Mouse (Mus musculus): ENCODE results near the gene Kcnab2. TPM values are rescaled to one million over a fixed set of nuclear protein-coding genes. Genes with fewer than 3 reads are reported as not detected.

The Kcnab2 gene
- polyA plus RNA-seq, 1 experiment from 2014 or later = 21.7 TPM

- Histone ChIP-seq H3K9me3 (replicated peaks; ENCODE audit: control insufficient read depth, low read length) (no peaks in the 10 kb centered on the region), H3K4me2 (ENCODE audit: low read depth, low read length) (no peak overlapping the region), H3K27ac (ENCODE audit: low read length) (no peak overlapping the region), H3K4me1 (ENCODE audit: control insufficient read depth, insufficient read depth, low read length) (peaks cover 17% of the 10 kb centered on the region), H3K4me3 (ENCODE audit: low read length) (no peak overlapping the region), H3K27me3 (ENCODE audit: control insufficient read depth, insufficient read depth, low read length) (no peaks in the 10 kb centered on the region), H3K9ac (ENCODE audit: low read length) (no peak overlapping the region), H3K36me3 (ENCODE audit: control insufficient read depth, insufficient read depth) (no peaks in the 10 kb centered on the region)
- 46% methylated on average over 9 of the region's 9 CpGs for WGBS
- ATAC-seq (replicated peaks; ENCODE audit: extremely low read depth, insufficient read depth, low FRiP score) = peak; percentile 25; the same call in 1 of the 2 replicates
These were observed 14.5 kb downstream of the Kcnab2 start for GRCm38 (mm10) chr4:152463147-152463546.

DNA sequence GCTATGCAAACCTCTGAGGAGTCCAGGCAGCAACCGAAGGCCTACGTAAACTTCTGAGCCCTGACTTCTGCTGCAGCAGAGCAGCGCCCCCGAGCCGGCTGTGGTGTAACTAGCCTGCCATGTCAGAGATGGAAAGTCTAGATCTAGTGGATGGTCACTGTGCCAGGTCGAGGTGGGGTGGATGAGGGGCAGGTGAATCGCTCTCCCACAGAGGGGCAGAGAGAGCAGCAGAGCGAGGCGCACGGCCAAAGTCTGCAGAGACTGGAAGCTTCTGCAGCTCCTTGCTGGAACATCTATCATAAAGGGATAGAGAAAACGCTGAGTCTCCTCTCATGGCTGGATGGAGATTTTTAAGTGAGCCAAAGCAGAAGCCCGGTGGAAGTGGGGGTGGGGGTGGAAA is 15.2 kb downstream of the Kcnab2 start:
- Histone ChIP-seq H3K27ac (ENCODE audit: low read length) (no peak overlapping the region), H3K9ac (ENCODE audit: low read length) (no peak overlapping the region), H3K27me3 (ENCODE audit: control insufficient read depth, insufficient read depth, low read length) (no peaks in the 10 kb centered on the region), H3K4me2 (ENCODE audit: low read depth, low read length) (no peak overlapping the region), H3K4me3 (ENCODE audit: low read length) (no peak overlapping the region), H3K4me1 (ENCODE audit: control insufficient read depth, insufficient read depth, low read length) (peaks cover 17% of the 10 kb centered on the region), H3K9me3 (replicated peaks; ENCODE audit: control insufficient read depth, low read length) (no peaks in the 10 kb centered on the region), H3K36me3 (ENCODE audit: control insufficient read depth, insufficient read depth) (no peaks in the 10 kb centered on the region)
- ATAC-seq (replicated peaks; ENCODE audit: extremely low read depth, insufficient read depth, low FRiP score) = no peak
- WGBS = 81% methylated on average over 12 of the region's 12 CpGs

GRCm38 (mm10) chr4:152457673-152458072 is 20.0 kb downstream of the Kcnab2 start:
- WGBS = 85% methylated on average over 4 of the region's 4 CpGs
- ATAC-seq (replicated peaks; ENCODE audit: extremely low read depth, insufficient read depth, low FRiP score) = no peak

GRCm38 (mm10) chr4:152456609-152457008 is 21.1 kb downstream of the Kcnab2 start:
- Histone ChIP-seq H3K27ac (ENCODE audit: low read length) (peak overlapping the region; percentile 15; the same call in 1 of the 2 replicates), H3K9me3 (replicated peaks; ENCODE audit: control insufficient read depth, low read length) (no peaks in the 10 kb centered on the region; the same call in 1 of the 2 replicates), H3K4me2 (ENCODE audit: low read depth, low read length) (peak overlapping the region; percentile 24), H3K9ac (ENCODE audit: low read length) (no peak overlapping the region), H3K4me1 (ENCODE audit: control insufficient read depth, insufficient read depth, low read length) (peaks cover 9% of the 10 kb centered on the region; the same call in 1 of the 2 replicates), H3K27me3 (ENCODE audit: control insufficient read depth, insufficient read depth, low read length) (no peaks in the 10 kb centered on the region), H3K36me3 (ENCODE audit: control insufficient read depth, insufficient read depth) (no peaks in the 10 kb centered on the region), H3K4me3 (ENCODE audit: low read length) (no peak overlapping the region)
- ATAC-seq (replicated peaks; ENCODE audit: extremely low read depth, insufficient read depth, low FRiP score) = no peak
- WGBS = 37% methylated on average over 18 of the region's 18 CpGs

More at GRCm38 (mm10) chr4:152457673-152458072, 20.0 kb downstream of the Kcnab2 start:
- H3K9me3 ChIP-seq (replicated peaks; ENCODE audit: control insufficient read depth, low read length) = no peaks in the 10 kb centered on the region
- H3K4me1 ChIP-seq (ENCODE audit: control insufficient read depth, insufficient read depth, low read length) = peaks cover 9% of the 10 kb centered on the region; the same call in 1 of the 2 replicates
- no peak overlapping the region for H3K9ac ChIP-seq (ENCODE audit: low read length)
- H3K4me3 ChIP-seq (ENCODE audit: low read length) = no peak overlapping the region
- H3K4me2 ChIP-seq (ENCODE audit: low read depth, low read length) = no peak overlapping the region
- H3K36me3 ChIP-seq (ENCODE audit: control insufficient read depth, insufficient read depth) = no peaks in the 10 kb centered on the region
- no peaks in the 10 kb centered on the region for H3K27me3 ChIP-seq (ENCODE audit: control insufficient read depth, insufficient read depth, low read length)
- no peak overlapping the region for H3K27ac ChIP-seq (ENCODE audit: low read length)

DNA sequence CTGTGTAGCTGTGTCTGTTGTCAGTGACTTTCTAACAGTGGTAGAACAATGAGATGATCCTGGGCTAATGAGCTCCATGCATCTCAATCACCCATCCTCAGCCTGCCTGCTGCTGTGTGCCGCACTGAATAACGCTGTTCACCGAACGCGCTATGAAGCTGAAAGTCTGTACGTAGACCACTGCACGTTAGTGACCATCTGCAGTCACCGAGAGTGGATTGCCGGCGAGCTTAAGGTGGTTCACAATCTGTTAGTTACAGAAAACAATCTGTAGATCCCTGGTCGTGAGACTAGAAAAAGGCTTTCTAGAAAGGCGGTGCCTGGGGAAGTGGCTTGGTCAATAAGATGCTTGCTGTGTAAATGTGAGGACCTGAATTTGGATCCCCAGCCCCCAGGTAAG is 23.5 kb downstream of the Kcnab2 start:
- Histone ChIP-seq H3K36me3 (ENCODE audit: control insufficient read depth, insufficient read depth) (no peaks in the 10 kb centered on the region), H3K4me1 (ENCODE audit: control insufficient read depth, insufficient read depth, low read length) (peaks cover 9% of the 10 kb centered on the region; the same call in 1 of the 2 replicates), H3K27ac (ENCODE audit: low read length) (no peak overlapping the region), H3K9me3 (replicated peaks; ENCODE audit: control insufficient read depth, low read length) (no peaks in the 10 kb centered on the region; the same call in 1 of the 2 replicates), H3K27me3 (ENCODE audit: control insufficient read depth, insufficient read depth, low read length) (no peaks in the 10 kb centered on the region), H3K4me2 (ENCODE audit: low read depth, low read length) (no peak overlapping the region), H3K9ac (ENCODE audit: low read length) (no peak overlapping the region), H3K4me3 (ENCODE audit: low read length) (no peak overlapping the region)
- 89% methylated on average over 12 of the region's 12 CpGs for WGBS
- ATAC-seq (replicated peaks; ENCODE audit: extremely low read depth, insufficient read depth, low FRiP score) = no peak

DNA sequence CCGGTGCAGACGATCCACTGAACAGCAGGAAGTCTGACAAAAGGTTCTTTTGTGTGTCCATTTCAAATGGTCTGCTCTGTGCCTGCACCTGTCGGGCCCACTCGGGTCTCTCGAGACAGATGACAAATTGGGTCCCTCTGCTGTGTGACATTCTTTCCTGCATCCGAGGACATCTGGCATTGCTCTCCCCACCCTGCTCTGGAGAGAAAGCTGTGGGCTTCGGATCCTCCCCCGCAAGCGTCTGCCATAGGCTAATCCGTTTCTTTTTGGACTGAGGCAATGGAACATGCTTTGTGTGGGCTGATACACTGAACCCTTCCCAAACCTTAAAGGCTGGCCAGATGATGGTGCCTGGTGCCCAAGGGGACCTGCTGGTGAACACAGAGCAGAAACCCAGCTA is 24.6 kb downstream of the Kcnab2 start:
- Histone ChIP-seq H3K27me3 (ENCODE audit: control insufficient read depth, insufficient read depth, low read length) (no peaks in the 10 kb centered on the region), H3K9ac (ENCODE audit: low read length) (no peak overlapping the region), H3K4me3 (ENCODE audit: low read length) (no peak overlapping the region), H3K36me3 (ENCODE audit: control insufficient read depth, insufficient read depth) (no peaks in the 10 kb centered on the region), H3K4me2 (ENCODE audit: low read depth, low read length) (no peak overlapping the region), H3K4me1 (ENCODE audit: control insufficient read depth, insufficient read depth, low read length) (peaks cover 9% of the 10 kb centered on the region; the same call in 1 of the 2 replicates), H3K27ac (ENCODE audit: low read length) (no peak overlapping the region), H3K9me3 (replicated peaks; ENCODE audit: control insufficient read depth, low read length) (no peaks in the 10 kb centered on the region; the same call in 1 of the 2 replicates)
- 61% methylated on average over 10 of the region's 10 CpGs for WGBS
- ATAC-seq (replicated peaks; ENCODE audit: extremely low read depth, insufficient read depth, low FRiP score) = no peak

DNA sequence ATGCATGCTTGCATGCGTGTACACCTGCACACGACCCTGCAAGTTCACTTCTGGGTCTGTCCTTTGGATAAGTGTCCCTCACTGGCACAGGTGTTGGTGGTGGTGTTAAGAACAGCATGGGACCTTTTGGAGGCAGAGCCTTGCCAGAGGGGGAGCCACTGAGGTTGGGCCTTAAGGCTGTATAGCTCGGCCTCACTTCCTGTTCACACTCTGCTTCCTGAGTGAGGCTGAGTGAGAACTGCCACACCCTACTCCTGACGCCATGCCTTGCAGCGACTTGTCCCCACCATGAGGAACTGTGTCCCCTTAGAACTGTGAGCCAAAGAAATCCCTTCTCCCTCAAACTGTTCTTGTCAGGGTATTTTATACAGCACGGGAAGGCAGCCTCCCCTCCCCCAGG is 26.3 kb downstream of the Kcnab2 start:
- WGBS = 77% methylated on average over 6 of the region's 6 CpGs

GRCm38 (mm10) chr4:152448666-152449018 is 29.0 kb downstream of the Kcnab2 start:
- Histone ChIP-seq H3K36me3 (ENCODE audit: control insufficient read depth, insufficient read depth) (no peaks in the 10 kb centered on the region), H3K4me1 (ENCODE audit: control insufficient read depth, insufficient read depth, low read length) (no peaks in the 10 kb centered on the region), H3K27me3 (ENCODE audit: control insufficient read depth, insufficient read depth, low read length) (no peaks in the 10 kb centered on the region), H3K4me3 (ENCODE audit: low read length) (peak overlapping the region; percentile 32), H3K27ac (ENCODE audit: low read length) (no peak overlapping the region), H3K9ac (ENCODE audit: low read length) (no peak overlapping the region; the same call in 1 of the 2 replicates), H3K9me3 (replicated peaks; ENCODE audit: control insufficient read depth, low read length) (no peaks in the 10 kb centered on the region; the same call in 1 of the 2 replicates), H3K4me2 (ENCODE audit: low read depth, low read length) (no peak overlapping the region)
- peak; percentile 42; the same call in 1 of the 2 replicates for ATAC-seq (replicated peaks; ENCODE audit: extremely low read depth, insufficient read depth, low FRiP score)
- 64% methylated on average over 8 of the region's 8 CpGs for WGBS

More for the DNA sequence above, 26.3 kb downstream of the Kcnab2 start:
- H3K4me1 ChIP-seq (ENCODE audit: control insufficient read depth, insufficient read depth, low read length) = 0 out of 2 replicates have a peak, but pooled peaks cover 2% of the 10 kb centered on the region
- no peaks in the 10 kb centered on the region for H3K36me3 ChIP-seq (ENCODE audit: control insufficient read depth, insufficient read depth)
- no peak overlapping the region for H3K27ac ChIP-seq (ENCODE audit: low read length)
- no peak overlapping the region for H3K4me2 ChIP-seq (ENCODE audit: low read depth, low read length)
- no peaks in the 10 kb centered on the region; the same call in 1 of the 2 replicates for H3K9me3 ChIP-seq (replicated peaks; ENCODE audit: control insufficient read depth, low read length)
- no peaks in the 10 kb centered on the region for H3K27me3 ChIP-seq (ENCODE audit: control insufficient read depth, insufficient read depth, low read length)
- H3K9ac ChIP-seq (ENCODE audit: low read length) = no peak overlapping the region
- no peak overlapping the region for H3K4me3 ChIP-seq (ENCODE audit: low read length)
- ATAC-seq (replicated peaks; ENCODE audit: extremely low read depth, insufficient read depth, low FRiP score) = no peak

DNA sequence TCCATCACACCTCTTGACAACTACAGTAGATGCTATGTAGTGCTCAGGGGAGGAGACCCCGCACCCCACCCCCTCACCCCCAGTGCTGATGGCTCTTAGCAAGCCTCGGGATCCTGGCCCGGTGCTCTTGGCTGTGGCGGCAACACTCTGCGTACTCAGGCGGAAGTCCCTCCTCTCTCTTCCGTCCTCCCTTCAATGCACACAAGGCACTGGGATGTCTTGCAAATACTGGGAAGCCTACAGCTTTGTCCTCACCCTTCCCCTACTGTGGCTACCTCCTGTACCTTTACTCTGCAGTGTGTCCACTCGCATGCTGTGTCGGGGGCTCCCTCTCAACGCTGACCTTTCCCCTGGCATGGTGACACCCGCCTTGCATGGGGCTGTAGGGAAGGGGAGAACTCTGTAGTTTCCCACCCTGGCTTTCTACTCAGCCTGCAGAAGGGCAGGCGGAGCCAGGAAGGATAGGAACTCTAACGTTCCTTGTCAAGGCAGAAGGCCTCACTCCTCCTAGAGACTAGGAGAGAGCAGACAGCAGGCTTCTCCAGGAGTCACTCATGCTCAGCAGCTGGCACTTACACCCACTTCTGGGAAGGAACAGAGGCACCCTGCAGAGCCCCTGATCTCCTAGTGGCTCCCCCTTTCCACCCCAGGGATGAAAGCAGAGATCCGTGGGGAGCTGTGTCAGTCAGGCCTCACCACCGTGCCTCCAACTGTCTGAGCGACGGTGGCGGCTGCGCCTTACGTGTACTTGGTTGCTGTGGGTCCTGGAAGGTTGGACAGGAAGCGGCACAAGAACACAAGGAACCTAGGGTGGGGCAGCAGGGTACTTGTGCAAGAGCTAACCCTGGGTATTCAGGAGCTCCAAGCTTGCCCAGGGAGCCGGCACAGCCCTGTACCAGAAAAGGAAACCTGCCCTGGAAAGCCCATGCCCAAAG is 29.7 kb downstream of the Kcnab2 start:
- H3K4me3 ChIP-seq (ENCODE audit: low read length) = peak overlapping the region; percentile 32
- no peaks in the 10 kb centered on the region for H3K27me3 ChIP-seq (ENCODE audit: control insufficient read depth, insufficient read depth, low read length)
- H3K9me3 ChIP-seq (replicated peaks; ENCODE audit: control insufficient read depth, low read length) = no peaks in the 10 kb centered on the region; the same call in 1 of the 2 replicates
- no peaks in the 10 kb centered on the region for H3K36me3 ChIP-seq (ENCODE audit: control insufficient read depth, insufficient read depth)
- WGBS = 70% methylated on average over 22 of the region's 22 CpGs
- H3K27ac ChIP-seq (ENCODE audit: low read length) = no peak overlapping the region
- peak overlapping the region; percentile 1; the same call in 1 of the 2 replicates for H3K4me2 ChIP-seq (ENCODE audit: low read depth, low read length)
- no peaks in the 10 kb centered on the region for H3K4me1 ChIP-seq (ENCODE audit: control insufficient read depth, insufficient read depth, low read length)
- ATAC-seq (replicated peaks; ENCODE audit: extremely low read depth, insufficient read depth, low FRiP score) = no peak
- no peak overlapping the region; the same call in 1 of the 2 replicates for H3K9ac ChIP-seq (ENCODE audit: low read length)

All from heart, embryonic 16.5 days (tissue).